Mouse (Mus musculus): ENCODE measurements around the gene Galnt14.

Gene Galnt14

GRCm38 (mm10) chr17:73710042-73710911 lies at the start of gene Galnt14:
Galnt14 (minus strand) TSS chr17:73710453.
- in situ Hi-C loops (cut with MboI) = no loop called here

GRCm38 (mm10) chr17:73743681-73744311 lies 33.5 kb upstream of the Galnt14 start:
- in situ Hi-C loops (cut with MboI) = loop anchor here (10.0 to 25.0 kb wide), 2 partner anchors 439 to 881 kb away; no protein-coding TSS in a partner anchor

- in situ Hi-C loops (cut with MboI) = no loop called here
These were observed 13.8 kb upstream of the Galnt14 start for GRCm38 (mm10) chr17:73723885-73724682.

GRCm38 (mm10) chr17:73719021-73719748 lies 8.9 kb upstream of the Galnt14 start:
- in situ Hi-C loops (cut with MboI) = no loop called here

GRCm38 (mm10) chr17:73716684-73717083 lies 6.4 kb upstream of the Galnt14 start:
- in situ Hi-C loops (cut with MboI) = no loop called here

- in situ Hi-C loops (cut with MboI) = no loop called here
These were observed 4.4 kb upstream of the Galnt14 start for GRCm38 (mm10) chr17:73714440-73715221.

GRCm38 (mm10) chr17:73713347-73713746 lies 3.1 kb upstream of the Galnt14 start:
- in situ Hi-C loops (cut with MboI) = no loop called here

- in situ Hi-C loops (cut with MboI) = no loop called here
These were observed 1.7 kb upstream of the Galnt14 start for GRCm38 (mm10) chr17:73711919-73712318.

GRCm38 (mm10) chr17:73709131-73710041 lies 867 bp downstream of the Galnt14 start:
- in situ Hi-C loops (cut with MboI) = no loop called here

GRCm38 (mm10) chr17:73708451-73708850 lies 1.8 kb downstream of the Galnt14 start:
- in situ Hi-C loops (cut with MboI) = no loop called here

- in situ Hi-C loops (cut with MboI) = no loop called here
These were observed 6.7 kb downstream of the Galnt14 start for GRCm38 (mm10) chr17:73703571-73703970.

GRCm38 (mm10) chr17:73701016-73701415 lies 9.2 kb downstream of the Galnt14 start:
- in situ Hi-C loops (cut with MboI) = no loop called here

GRCm38 (mm10) chr17:73699881-73700280 lies 10.4 kb downstream of the Galnt14 start:
- in situ Hi-C loops (cut with MboI) = no loop called here

GRCm38 (mm10) chr17:73694206-73694952 lies 15.9 kb downstream of the Galnt14 start:
- in situ Hi-C loops (cut with MboI) = no loop called here

- in situ Hi-C loops (cut with MboI) = no loop called here
These were observed 22.0 kb downstream of the Galnt14 start for GRCm38 (mm10) chr17:73688261-73688660.

- in situ Hi-C loops (cut with MboI) = no loop called here
These were observed 24.0 kb downstream of the Galnt14 start for GRCm38 (mm10) chr17:73686292-73686691.

GRCm38 (mm10) chr17:73684746-73685145 lies 25.5 kb downstream of the Galnt14 start:
- in situ Hi-C loops (cut with MboI) = no loop called here

- in situ Hi-C loops (cut with MboI) = no loop called here
These were observed 38.3 kb downstream of the Galnt14 start for GRCm38 (mm10) chr17:73671921-73672320.

- in situ Hi-C loops (cut with MboI) = no loop called here
These were observed 40.2 kb downstream of the Galnt14 start for GRCm38 (mm10) chr17:73670048-73670447.
